Mouse (Mus musculus) CD4-positive, CD25-positive, alpha-beta regulatory T cell (primary cell): ENCODE results near the gene Unc50. TPM values are rescaled to one million over a fixed set of nuclear protein-coding genes. Genes with fewer than 3 reads are reported as not detected.

ENCODE experiments used
- polyA plus RNA-seq: library from polyadenylated mRNA; unstranded; fragments of 100-300 nt; shearing (Covaris generic); gene quantifications from one replicate; pipeline ENCODE4 v1.2.1, GENCODE M21; 2017

Unc50 gene
- 113 TPM for polyA plus RNA-seq

DNA sequence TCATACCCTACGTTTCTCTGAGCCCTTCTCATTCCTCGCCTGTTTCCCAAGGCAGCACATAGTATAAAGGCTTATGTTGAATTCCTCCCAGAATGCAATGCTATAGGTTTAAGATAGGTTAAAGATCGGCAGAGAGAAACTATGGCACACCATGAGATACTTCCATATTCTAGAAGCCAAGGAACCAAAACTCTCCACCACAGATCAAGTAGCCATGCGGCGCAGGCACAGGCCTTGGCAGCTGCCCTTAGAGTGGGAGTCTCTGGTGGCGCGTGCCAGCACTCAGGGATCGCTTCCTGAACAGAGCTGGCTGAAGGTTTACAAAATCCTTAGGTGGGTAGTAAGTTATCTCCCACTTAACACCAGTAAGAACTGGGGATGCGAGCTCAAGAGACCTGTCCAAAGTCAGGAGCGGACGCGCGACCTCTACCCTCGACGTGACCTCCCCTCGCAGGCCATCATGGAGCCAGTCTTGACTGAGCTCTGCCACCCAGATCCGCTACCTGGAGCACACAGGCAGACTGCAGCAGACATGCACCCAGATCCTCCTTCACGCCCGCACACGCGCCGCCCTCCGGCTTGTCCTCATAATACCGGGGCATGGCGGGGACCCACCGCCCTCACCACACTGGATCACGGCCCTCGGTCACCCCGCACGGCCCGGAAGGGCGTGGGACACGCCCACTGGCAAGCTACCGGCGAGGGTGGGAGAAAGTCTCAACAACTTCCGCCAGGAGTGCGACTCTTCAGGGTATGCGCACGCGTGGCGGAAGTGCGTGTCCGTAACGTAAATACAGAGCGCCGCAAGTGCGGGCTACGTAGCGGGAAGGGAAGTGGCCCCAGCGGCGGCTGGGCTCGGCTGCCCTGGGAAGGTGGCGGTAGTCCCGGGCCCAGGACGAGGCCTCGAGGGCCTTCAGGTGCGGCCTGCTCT, at the start of gene Unc50, which contains the start of gene Coa5:
Gene Unc50 (plus strand): TSS at position 774 of the 931 bp plus-strand sequence.
Gene Coa5 (minus strand): TSS at position 738 of the 931 bp plus-strand sequence.

Other genes with a start within 250 kb of the Unc50 start
- gene Cnga3, start 215.7 kb upstream of the Unc50 start, polyA plus RNA-seq = not detected
- gene Inpp4a, start 130.3 kb upstream of the Unc50 start, polyA plus RNA-seq = 23.7 TPM
- gene Coa5, start within 50 bp of the Unc50 start, polyA plus RNA-seq = 68.1 TPM
- gene Mgat4a, start 110.9 kb downstream of the Unc50 start, polyA plus RNA-seq = 10.5 TPM